Mouse (Mus musculus): Measurements from ENCODE around the gene Caprin2. TPM values are rescaled to one million over a fixed set of nuclear protein-coding genes. Genes with fewer than 3 reads are reported as not detected.

Caprin2 gene
- polyA plus RNA-seq, 1 experiment from 2014 or later: 5.0 TPM

GRCm38 (mm10) chr6:148830355-148830747, 65.7 kb downstream of the Caprin2 start:
- DNase-seq (ENCODE audit: low spot score): no peak

DNA sequence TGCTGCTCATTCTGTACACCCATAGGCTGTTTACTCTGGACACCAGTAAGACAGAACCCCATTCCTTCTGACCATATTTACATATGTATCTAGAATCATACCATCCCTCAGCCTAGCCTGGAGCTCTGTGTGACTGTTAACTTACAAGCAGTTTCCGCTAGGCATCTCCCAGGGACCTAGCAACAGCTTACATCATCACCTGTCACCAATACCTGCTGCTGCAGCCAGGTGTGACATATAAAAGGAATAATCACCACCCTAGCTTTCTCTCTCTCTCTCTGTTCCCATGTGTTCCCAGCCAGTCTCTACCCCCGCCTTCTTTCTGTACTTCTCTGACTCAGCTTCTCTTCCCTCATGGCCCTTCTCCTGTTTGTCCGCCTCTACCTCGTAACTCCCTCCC, 69.9 kb downstream of the Caprin2 start:
- WGBS: 87% methylated on average over 4 of the region's 4 CpGs
- no peak for ATAC-seq
- Histone ChIP-seq H3K4me2 (ENCODE audit: low read length) (no peak overlapping the region), H3K27me3 (replicated peaks; ENCODE audit: control insufficient read depth, insufficient read depth, low read length) (no peaks in the 10 kb centered on the region), H3K9ac (ENCODE audit: low read length) (no peak overlapping the region), H3K36me3 (ENCODE audit: control insufficient read depth, insufficient read depth, low read length) (peaks cover 11% of the 10 kb centered on the region), H3K4me3 (ENCODE audit: low read depth, low read length) (no peak overlapping the region), H3K9me3 (replicated peaks; ENCODE audit: control insufficient read depth, low read length) (no peaks in the 10 kb centered on the region), H3K4me1 (ENCODE audit: control insufficient read depth, insufficient read depth, low read length) (peaks cover 9% of the 10 kb centered on the region), H3K27ac (ENCODE audit: low read depth, low read length) (no peak overlapping the region)
- DNase-seq (ENCODE audit: low spot score): no peak

More at GRCm38 (mm10) chr6:148830355-148830747, 65.7 kb downstream of the Caprin2 start:
- Histone ChIP-seq H3K4me3 (ENCODE audit: low read depth, low read length) (peak overlapping the region; percentile 85), H3K9me3 (replicated peaks; ENCODE audit: control insufficient read depth, low read length) (0 out of 2 replicates have a peak, but pooled peaks cover 3% of the 10 kb centered on the region), H3K4me1 (ENCODE audit: control insufficient read depth, insufficient read depth, low read length) (peaks cover 12% of the 10 kb centered on the region), H3K9ac (ENCODE audit: low read length) (peak overlapping the region; percentile 75), H3K4me2 (ENCODE audit: low read length) (peak overlapping the region; percentile 87), H3K27ac (ENCODE audit: low read depth, low read length) (no peak overlapping the region), H3K27me3 (replicated peaks; ENCODE audit: control insufficient read depth, insufficient read depth, low read length) (no peaks in the 10 kb centered on the region), H3K36me3 (ENCODE audit: control insufficient read depth, insufficient read depth, low read length) (no peaks in the 10 kb centered on the region)
- ATAC-seq: no peak
- WGBS: 1% methylated on average over 3 of the region's 3 CpGs

DNA sequence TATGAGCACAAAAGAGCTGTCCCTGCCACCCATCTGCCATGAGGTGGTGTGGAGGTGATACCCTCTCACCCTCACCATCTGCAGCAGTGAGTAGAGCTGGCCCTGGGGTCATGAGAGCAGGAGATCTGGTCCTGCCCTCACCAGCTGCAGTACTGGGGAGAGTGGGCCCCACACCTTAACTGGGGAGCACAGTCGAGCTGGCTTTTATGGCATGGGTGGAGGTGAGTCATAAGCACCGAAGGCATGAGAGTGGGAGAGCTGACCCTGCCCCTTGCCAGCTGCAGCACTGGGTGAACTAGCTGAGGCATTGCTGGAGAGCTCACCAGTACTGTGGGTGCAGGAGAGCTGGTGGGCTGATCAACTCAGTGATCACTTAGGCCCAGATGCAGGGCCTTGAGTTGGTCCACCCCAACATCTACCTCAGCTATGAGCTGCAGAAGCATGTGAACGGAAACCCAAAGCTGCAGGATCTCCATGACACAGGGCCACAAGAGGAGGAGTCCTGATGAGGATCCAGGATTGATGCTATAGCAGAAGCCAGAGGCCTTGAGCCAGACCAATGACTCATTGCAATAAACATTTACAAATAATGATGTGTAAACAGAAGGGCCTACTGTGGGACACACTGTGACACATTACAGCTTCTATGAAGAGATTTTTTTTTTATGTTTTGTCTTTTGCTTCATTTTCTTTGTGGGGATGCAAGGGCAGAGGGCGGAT, 77.3 kb downstream of the Caprin2 start:
- WGBS: 94% methylated on average over 4 of the region's 4 CpGs
- no peak overlapping the region for H3K4me3 ChIP-seq (ENCODE audit: low read depth, low read length)
- ATAC-seq: no peak
- H3K27me3 ChIP-seq (replicated peaks; ENCODE audit: control insufficient read depth, insufficient read depth, low read length): no peaks in the 10 kb centered on the region
- no peak for DNase-seq (ENCODE audit: low spot score)
- no peaks in the 10 kb centered on the region for H3K4me1 ChIP-seq (ENCODE audit: control insufficient read depth, insufficient read depth, low read length)
- H3K27ac ChIP-seq (ENCODE audit: low read depth, low read length): no peak overlapping the region
- no peaks in the 10 kb centered on the region for H3K9me3 ChIP-seq (replicated peaks; ENCODE audit: control insufficient read depth, low read length)
- no peak overlapping the region for H3K4me2 ChIP-seq (ENCODE audit: low read length)
- H3K36me3 ChIP-seq (ENCODE audit: control insufficient read depth, insufficient read depth, low read length): peaks cover 55% of the 10 kb centered on the region
- no peak overlapping the region for H3K9ac ChIP-seq (ENCODE audit: low read length)

DNA sequence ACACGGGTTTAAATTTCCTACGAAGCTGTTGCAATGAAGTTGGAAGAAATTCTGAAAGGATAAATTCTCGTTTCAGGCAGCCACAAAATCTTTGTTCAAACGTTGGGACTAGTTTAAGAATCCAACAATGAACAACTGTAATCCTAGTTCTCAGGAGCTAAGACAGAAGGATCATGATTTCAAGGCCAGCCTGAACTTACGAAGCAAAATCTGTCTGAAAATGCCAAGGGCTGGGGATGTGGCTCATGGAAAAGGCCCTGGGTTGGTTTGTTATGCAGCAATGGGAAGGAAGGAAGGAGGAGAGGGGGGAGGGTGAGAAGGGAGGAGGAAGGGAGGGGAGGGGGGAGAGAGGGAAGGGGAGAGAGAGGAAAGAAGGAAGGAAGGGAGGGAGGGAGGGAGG, 79.3 kb downstream of the Caprin2 start:
- no peaks in the 10 kb centered on the region for H3K9me3 ChIP-seq (replicated peaks; ENCODE audit: control insufficient read depth, low read length)
- DNase-seq (ENCODE audit: low spot score): no peak
- no peak overlapping the region for H3K27ac ChIP-seq (ENCODE audit: low read depth, low read length)
- H3K9ac ChIP-seq (ENCODE audit: low read length): no peak overlapping the region
- peaks cover 67% of the 10 kb centered on the region for H3K36me3 ChIP-seq (ENCODE audit: control insufficient read depth, insufficient read depth, low read length)
- no peak for ATAC-seq
- H3K27me3 ChIP-seq (replicated peaks; ENCODE audit: control insufficient read depth, insufficient read depth, low read length): no peaks in the 10 kb centered on the region
- H3K4me1 ChIP-seq (ENCODE audit: control insufficient read depth, insufficient read depth, low read length): no peaks in the 10 kb centered on the region
- no peak overlapping the region for H3K4me3 ChIP-seq (ENCODE audit: low read depth, low read length)
- H3K4me2 ChIP-seq (ENCODE audit: low read length): no peak overlapping the region
- 86% methylated on average over 5 of the region's 5 CpGs for WGBS

DNA sequence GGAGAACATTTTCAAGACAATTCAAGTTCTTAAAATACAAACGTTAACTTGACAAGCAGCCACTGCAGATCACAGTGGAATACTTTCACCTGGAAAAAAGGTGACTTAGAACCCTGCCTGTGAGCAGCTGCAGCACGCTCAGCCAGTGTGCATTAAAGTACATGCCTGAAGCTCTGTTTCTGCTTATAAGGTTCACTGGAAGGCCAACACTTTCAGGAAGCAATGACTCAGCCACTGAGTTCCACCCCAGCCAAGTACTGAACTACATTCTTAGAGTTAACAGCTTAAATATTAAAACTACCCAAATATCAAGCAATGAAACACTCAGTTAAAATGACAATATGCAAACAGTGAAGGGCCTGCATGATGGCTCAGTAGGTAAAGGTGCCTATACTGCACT, 84.9 kb downstream of the Caprin2 start:
- H3K27ac ChIP-seq (ENCODE audit: low read depth, low read length): no peak overlapping the region
- H3K4me2 ChIP-seq (ENCODE audit: low read length): no peak overlapping the region
- H3K4me3 ChIP-seq (ENCODE audit: low read depth, low read length): no peak overlapping the region
- H3K9ac ChIP-seq (ENCODE audit: low read length): no peak overlapping the region
- DNase-seq (ENCODE audit: low spot score): no peak
- H3K27me3 ChIP-seq (replicated peaks; ENCODE audit: control insufficient read depth, insufficient read depth, low read length): no peaks in the 10 kb centered on the region
- 93% methylated on average over 2 of the region's 2 CpGs for WGBS
- H3K9me3 ChIP-seq (replicated peaks; ENCODE audit: control insufficient read depth, low read length): no peaks in the 10 kb centered on the region
- no peak for ATAC-seq
- H3K36me3 ChIP-seq (ENCODE audit: control insufficient read depth, insufficient read depth, low read length): peaks cover 68% of the 10 kb centered on the region
- no peaks in the 10 kb centered on the region for H3K4me1 ChIP-seq (ENCODE audit: control insufficient read depth, insufficient read depth, low read length)

- peaks cover 69% of the 10 kb centered on the region for H3K36me3 ChIP-seq (ENCODE audit: control insufficient read depth, insufficient read depth, low read length)
- H3K4me3 ChIP-seq (ENCODE audit: low read depth, low read length): no peak overlapping the region
- H3K27ac ChIP-seq (ENCODE audit: low read depth, low read length): no peak overlapping the region
- H3K4me2 ChIP-seq (ENCODE audit: low read length): no peak overlapping the region
- DNase-seq (ENCODE audit: low spot score): no peak
- H3K4me1 ChIP-seq (ENCODE audit: control insufficient read depth, insufficient read depth, low read length): no peaks in the 10 kb centered on the region
- WGBS: 83% methylated on average over 4 of the region's 4 CpGs
- H3K9ac ChIP-seq (ENCODE audit: low read length): no peak overlapping the region
- no peaks in the 10 kb centered on the region for H3K27me3 ChIP-seq (replicated peaks; ENCODE audit: control insufficient read depth, insufficient read depth, low read length)
- no peak for ATAC-seq
- no peaks in the 10 kb centered on the region for H3K9me3 ChIP-seq (replicated peaks; ENCODE audit: control insufficient read depth, low read length)
Observed at GRCm38 (mm10) chr6:148799773-148800172, 96.3 kb downstream of the Caprin2 start.

DNA sequence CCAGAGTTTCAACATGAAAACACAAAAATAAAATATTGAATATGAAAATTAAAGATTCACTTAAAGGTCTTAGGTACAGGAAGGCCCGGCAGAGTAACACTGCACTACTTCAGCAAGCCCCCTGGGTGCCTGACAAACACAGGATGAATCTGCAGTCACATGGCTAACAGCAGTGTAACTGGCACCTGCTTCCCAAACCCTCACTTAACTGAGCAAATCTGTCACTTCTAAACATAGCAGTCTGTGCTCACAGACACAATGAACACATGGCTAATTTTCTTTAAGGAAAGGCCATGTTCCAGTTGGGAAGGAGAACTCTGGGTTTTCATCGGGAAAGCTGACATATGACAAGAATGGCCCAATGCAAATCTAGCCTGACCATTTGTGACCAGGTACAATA, 100.9 kb downstream of the Caprin2 start:
- WGBS: 83% methylated on average over 2 of the region's 2 CpGs

More for the DNA sequence above, 100.9 kb downstream of the Caprin2 start:
- no peak overlapping the region for H3K4me2 ChIP-seq (ENCODE audit: low read length)
- H3K27ac ChIP-seq (ENCODE audit: low read depth, low read length): no peak overlapping the region
- H3K4me1 ChIP-seq (ENCODE audit: control insufficient read depth, insufficient read depth, low read length): no peaks in the 10 kb centered on the region
- DNase-seq (ENCODE audit: low spot score): peak; percentile 4
- 0 out of 2 replicates have a peak, but pooled peaks have one; percentile 37 for ATAC-seq
- H3K27me3 ChIP-seq (replicated peaks; ENCODE audit: control insufficient read depth, insufficient read depth, low read length): no peaks in the 10 kb centered on the region
- no peaks in the 10 kb centered on the region for H3K9me3 ChIP-seq (replicated peaks; ENCODE audit: control insufficient read depth, low read length)
- peaks cover 60% of the 10 kb centered on the region for H3K36me3 ChIP-seq (ENCODE audit: control insufficient read depth, insufficient read depth, low read length)
- H3K9ac ChIP-seq (ENCODE audit: low read length): no peak overlapping the region
- no peak overlapping the region for H3K4me3 ChIP-seq (ENCODE audit: low read depth, low read length)

Other genes with a start within 250 kb of the Caprin2 start
- 12.2 and 17.9 TPM in 2 replicates for gene Ipo8, start 64.8 kb downstream of the Caprin2 start, polyA plus RNA-seq (2014; fragmentation: Nextera tagmentation; extraction: Ambion mirVana)
- 137 and 152 TPM in 2 replicates for gene Sinhcaf, start 50.2 kb upstream of the Caprin2 start, polyA plus RNA-seq (2014; fragmentation: Nextera tagmentation; extraction: Ambion mirVana)
- gene Dennd5b, start 205.4 kb upstream of the Caprin2 start, polyA plus RNA-seq (2014; fragmentation: Nextera tagmentation; extraction: Ambion mirVana): 10.9 and 16.9 TPM in 2 replicates
- gene Gm10203, start 233.9 kb upstream of the Caprin2 start, polyA plus RNA-seq (2014; fragmentation: Nextera tagmentation; extraction: Ambion mirVana): not detected in 2 replicates
- gene Etfbkmt, start 243.6 kb upstream of the Caprin2 start, polyA plus RNA-seq (2014; fragmentation: Nextera tagmentation; extraction: Ambion mirVana): 4.3 and 7.0 TPM in 2 replicates

All from forebrain, embryonic 14.5 days (tissue).